ENCODE assay signal across 8 mouse cellular contexts in genomic region chr11:32587191-32588089, GRCm38 (mm10). TPM values are rescaled to one million over a fixed set of nuclear protein-coding genes. Genes with fewer than 3 reads are reported as not detected.
DNase-seq lines count a peak whose midpoint lies in the region; ATAC-seq lines count a peak whose summit lies in the region.

No protein-coding gene starts in this region.

- H3K4me2 ChIP-seq in forebrain, embryonic 13.5 days: no peak overlapping the region
- H3K4me2 ChIP-seq in midbrain, embryonic 13.5 days (replicated peaks): no peak overlapping the region

- H3K4me1 ChIP-seq in forebrain, embryonic 13.5 days: peaks cover 9% of the 10 kb centered on the region; the same call in 1 of the 2 replicates
- peaks cover 7% of the 10 kb centered on the region; the same call in 1 of the 2 replicates for H3K4me1 ChIP-seq in midbrain, embryonic 13.5 days (replicated peaks)

- H3K36me3 ChIP-seq in forebrain, embryonic 13.5 days (ENCODE audit: poor library complexity, severe bottlenecking): no peaks in the 10 kb centered on the region
- H3K36me3 ChIP-seq in midbrain, embryonic 13.5 days: no peaks in the 10 kb centered on the region

- H3K9ac ChIP-seq in forebrain, embryonic 13.5 days: peak overlapping the region; percentile 53
- H3K9ac ChIP-seq in midbrain, embryonic 13.5 days (replicated peaks): peak overlapping the region; percentile 43

- H3K9me3 ChIP-seq in forebrain, embryonic 13.5 days (replicated peaks): no peaks in the 10 kb centered on the region
- H3K9me3 ChIP-seq in midbrain, embryonic 13.5 days: no peaks in the 10 kb centered on the region

- ATAC-seq in frontal cortex, adult (ENCODE audit: low TSS enrichment): peak; percentile 8; the same call in 1 of the 2 replicates
- no peak for ATAC-seq in forebrain, embryonic 13.5 days
- ATAC-seq in midbrain, embryonic 13.5 days: no peak
- no peak for ATAC-seq in megakaryocyte, adult 5-6 weeks (ENCODE audit: poor library complexity, severe bottlenecking)
- no peak for ATAC-seq in granulocyte monocyte progenitor cell, adult 5-6 weeks (replicated peaks; ENCODE audit: poor library complexity, severe bottlenecking)

- H3K27ac ChIP-seq in forebrain, embryonic 13.5 days: no peak overlapping the region; the same call in 1 of the 2 replicates
- H3K27ac ChIP-seq in midbrain, embryonic 13.5 days: no peak overlapping the region

- 75% methylated on average over 17 of the region's 17 CpGs for WGBS in forebrain, embryonic 13.5 days
- 73% methylated on average over 17 of the region's 17 CpGs for WGBS in midbrain, embryonic 13.5 days

- DNase-seq in frontal cortex, postnatal 25 days (ENCODE audit: low spot score in 2 of 2): no peak
- peak; percentile 77 for DNase-seq in A20 (ENCODE audit: low read depth, low spot score)
- no peak for DNase-seq in right cerebral cortex, postnatal 36 days (ENCODE audit: low spot score in 2 of 2)

- H3K27me3 ChIP-seq in forebrain, embryonic 13.5 days: no peaks in the 10 kb centered on the region
- no peaks in the 10 kb centered on the region for H3K27me3 ChIP-seq in midbrain, embryonic 13.5 days

- no peak overlapping the region for H3K4me3 ChIP-seq in forebrain, embryonic 13.5 days
- H3K4me3 ChIP-seq in midbrain, embryonic 13.5 days (replicated peaks): no peak overlapping the region

RNA-seq across cellular contexts. Expression of gene Stk10, which starts 54.3 kb away (rescaled TPM):
- polyA plus RNA-seq in forebrain, embryonic 13.5 days (2015; fragmentation: Nextera tagmentation; extraction: Ambion mirVana): 1.3 TPM in 2 replicates
- 1.1 and 2.3 TPM in 2 replicates for polyA plus RNA-seq in midbrain, embryonic 13.5 days (2015; fragmentation: Nextera tagmentation; extraction: Ambion mirVana)
- total RNA-seq in megakaryocyte, adult 5-6 weeks (2015): 88.8 and 98.5 TPM in 2 replicates
- 115 and 125 TPM in 2 replicates for total RNA-seq in megakaryocyte, adult 5-6 weeks (2017)
- total RNA-seq in granulocyte monocyte progenitor cell, adult 5-6 weeks (2014; fragmentation: Nextera tagmentation): 13.3 and 15.7 TPM in 2 replicates
- total RNA-seq in granulocyte monocyte progenitor cell, adult 5-6 weeks (2017): 12.7 and 13.2 TPM in 2 replicates

RNA-seq across cellular contexts. Expression of gene Fbxw11, which starts 55.1 kb away (rescaled TPM):
- 99.2 and 108 TPM in 2 replicates for polyA plus RNA-seq in forebrain, embryonic 13.5 days (2015; fragmentation: Nextera tagmentation; extraction: Ambion mirVana)
- polyA plus RNA-seq in midbrain, embryonic 13.5 days (2015; fragmentation: Nextera tagmentation; extraction: Ambion mirVana): 108 and 114 TPM in 2 replicates
- total RNA-seq in megakaryocyte, adult 5-6 weeks (2015): 30.0 and 30.4 TPM in 2 replicates
- 47.0 and 52.8 TPM in 2 replicates for total RNA-seq in megakaryocyte, adult 5-6 weeks (2017)
- 35.4 and 46.8 TPM in 2 replicates for total RNA-seq in granulocyte monocyte progenitor cell, adult 5-6 weeks (2014; fragmentation: Nextera tagmentation)
- 60.4 and 62.0 TPM in 2 replicates for total RNA-seq in granulocyte monocyte progenitor cell, adult 5-6 weeks (2017)

RNA-seq across cellular contexts. Expression of gene Efcab9, which starts 55.6 kb away (rescaled TPM):
- polyA plus RNA-seq in forebrain, embryonic 13.5 days (2015; fragmentation: Nextera tagmentation; extraction: Ambion mirVana): 0.27 and 0.33 TPM in 2 replicates
- polyA plus RNA-seq in midbrain, embryonic 13.5 days (2015; fragmentation: Nextera tagmentation; extraction: Ambion mirVana): 0.35 TPM in 1 of 2 replicates, not detected in the other
- 0.20 and 2.2 TPM in 2 replicates for total RNA-seq in megakaryocyte, adult 5-6 weeks (2015)
- total RNA-seq in megakaryocyte, adult 5-6 weeks (2017): 1.6 and 2.0 TPM in 2 replicates
- not detected in 2 replicates for total RNA-seq in granulocyte monocyte progenitor cell, adult 5-6 weeks (2014; fragmentation: Nextera tagmentation)
- 1.2 TPM in 1 of 2 replicates, not detected in the other for total RNA-seq in granulocyte monocyte progenitor cell, adult 5-6 weeks (2017)

Comparison
In these comparisons a context has a peak if more than half of its experiments do, and no peak if none do; other contexts are left out.
1. RNA of gene Stk10, which starts 54.3 kb away (total RNA-seq): 88.8 to 125 TPM in megakaryocyte, adult 5-6 weeks; 12.7 to 15.7 TPM in granulocyte monocyte progenitor cell, adult 5-6 weeks; every median in the first group is over 4 times any median in the second.